Mouse (Mus musculus): ENCODE data around the gene Gorasp2. TPM values are rescaled to one million over a fixed set of nuclear protein-coding genes. Genes with fewer than 3 reads are reported as not detected.

The Gorasp2 gene
- polyA plus RNA-seq, 1 experiment from 2014 or later = 188 TPM

- H3K4me2 ChIP-seq = no peak overlapping the region
- H3K4me1 ChIP-seq = peaks cover 15% of the 10 kb centered on the region
- no peaks in the 10 kb centered on the region for H3K9me3 ChIP-seq
- H3K36me3 ChIP-seq = no peaks in the 10 kb centered on the region
- no peaks in the 10 kb centered on the region for H3K27me3 ChIP-seq
- H3K4me3 ChIP-seq = no peak overlapping the region
- no peak overlapping the region for H3K9ac ChIP-seq
- no peak overlapping the region for H3K27ac ChIP-seq
- no peak for ATAC-seq (ENCODE audit: insufficient number of reproducible peaks, low FRiP score, low TSS enrichment, low read depth)
- 88% methylated on average over 7 of the region's 7 CpGs for WGBS
Observed at GRCm38 (mm10) chr2:70667016-70667415, 5.6 kb downstream of the Gorasp2 start.

- 79% methylated on average over 2 of the region's 2 CpGs for WGBS
- ATAC-seq (ENCODE audit: insufficient number of reproducible peaks, low FRiP score, low TSS enrichment, low read depth) = no peak
- H3K27ac ChIP-seq = no peak overlapping the region
Observed at GRCm38 (mm10) chr2:70669241-70669640, 7.9 kb downstream of the Gorasp2 start.

GRCm38 (mm10) chr2:70669896-70670295, 8.5 kb downstream of the Gorasp2 start:
- Histone ChIP-seq H3K9ac (no peak overlapping the region), H3K27me3 (no peaks in the 10 kb centered on the region), H3K4me1 (no peaks in the 10 kb centered on the region), H3K4me3 (no peak overlapping the region), H3K36me3 (no peaks in the 10 kb centered on the region), H3K4me2 (no peak overlapping the region), H3K27ac (no peak overlapping the region), H3K9me3 (no peaks in the 10 kb centered on the region)
- WGBS = 68% methylated on average over 2 of the region's 2 CpGs
- ATAC-seq (ENCODE audit: insufficient number of reproducible peaks, low FRiP score, low TSS enrichment, low read depth) = no peak

More at GRCm38 (mm10) chr2:70669241-70669640, 7.9 kb downstream of the Gorasp2 start:
- Histone ChIP-seq H3K27me3 (no peaks in the 10 kb centered on the region), H3K36me3 (no peaks in the 10 kb centered on the region), H3K4me1 (no peaks in the 10 kb centered on the region), H3K4me3 (no peak overlapping the region), H3K9ac (no peak overlapping the region), H3K9me3 (no peaks in the 10 kb centered on the region), H3K4me2 (no peak overlapping the region)

- Histone ChIP-seq H3K27ac (no peak overlapping the region), H3K4me2 (no peak overlapping the region), H3K4me3 (no peak overlapping the region), H3K36me3 (no peaks in the 10 kb centered on the region), H3K27me3 (no peaks in the 10 kb centered on the region), H3K9ac (no peak overlapping the region), H3K4me1 (no peaks in the 10 kb centered on the region), H3K9me3 (no peaks in the 10 kb centered on the region)
- WGBS = 68% methylated on average over 2 of the region's 2 CpGs
- ATAC-seq (ENCODE audit: insufficient number of reproducible peaks, low FRiP score, low TSS enrichment, low read depth) = no peak
Observed at GRCm38 (mm10) chr2:70672476-70672875, 11.1 kb downstream of the Gorasp2 start.

GRCm38 (mm10) chr2:70673445-70674126, 12.2 kb downstream of the Gorasp2 start:
- peaks cover 8% of the 10 kb centered on the region for H3K36me3 ChIP-seq
- H3K9ac ChIP-seq = no peak overlapping the region
- 85% methylated on average over 7 of the region's 7 CpGs for WGBS
- H3K27me3 ChIP-seq = no peaks in the 10 kb centered on the region
- no peak for ATAC-seq (ENCODE audit: insufficient number of reproducible peaks, low FRiP score, low TSS enrichment, low read depth)
- no peak overlapping the region for H3K4me2 ChIP-seq
- H3K4me3 ChIP-seq = no peak overlapping the region
- no peaks in the 10 kb centered on the region for H3K4me1 ChIP-seq
- H3K27ac ChIP-seq = no peak overlapping the region
- no peaks in the 10 kb centered on the region for H3K9me3 ChIP-seq

GRCm38 (mm10) chr2:70682324-70682723, 20.9 kb downstream of the Gorasp2 start:
- H3K4me1 ChIP-seq = no peaks in the 10 kb centered on the region
- H3K27me3 ChIP-seq = no peaks in the 10 kb centered on the region
- WGBS = 38% methylated on average over 2 of the region's 2 CpGs
- H3K4me2 ChIP-seq = no peak overlapping the region
- ATAC-seq (ENCODE audit: insufficient number of reproducible peaks, low FRiP score, low TSS enrichment, low read depth) = no peak
- no peak overlapping the region for H3K4me3 ChIP-seq
- no peak overlapping the region for H3K27ac ChIP-seq
- H3K9ac ChIP-seq = no peak overlapping the region
- H3K9me3 ChIP-seq = no peaks in the 10 kb centered on the region
- H3K36me3 ChIP-seq = peaks cover 93% of the 10 kb centered on the region

- H3K27ac ChIP-seq = no peak overlapping the region
- no peaks in the 10 kb centered on the region for H3K9me3 ChIP-seq
- H3K4me2 ChIP-seq = no peak overlapping the region
- no peak for ATAC-seq (ENCODE audit: insufficient number of reproducible peaks, low FRiP score, low TSS enrichment, low read depth)
- peaks cover 96% of the 10 kb centered on the region for H3K36me3 ChIP-seq
- H3K9ac ChIP-seq = no peak overlapping the region
- no peaks in the 10 kb centered on the region for H3K4me1 ChIP-seq
- WGBS = 91% methylated on average over 21 of the region's 21 CpGs
- no peak overlapping the region for H3K4me3 ChIP-seq
- no peaks in the 10 kb centered on the region for H3K27me3 ChIP-seq
Observed at GRCm38 (mm10) chr2:70688454-70689078, 27.2 kb downstream of the Gorasp2 start.

GRCm38 (mm10) chr2:70690195-70690594, 28.8 kb downstream of the Gorasp2 start:
- Histone ChIP-seq H3K36me3 (peaks cover 81% of the 10 kb centered on the region), H3K27ac (no peak overlapping the region), H3K27me3 (no peaks in the 10 kb centered on the region), H3K4me2 (no peak overlapping the region), H3K4me1 (no peaks in the 10 kb centered on the region), H3K9me3 (no peaks in the 10 kb centered on the region), H3K9ac (no peak overlapping the region), H3K4me3 (no peak overlapping the region)
- ATAC-seq (ENCODE audit: insufficient number of reproducible peaks, low FRiP score, low TSS enrichment, low read depth) = no peak
- WGBS = 78% methylated on average over 11 of the region's 11 CpGs

GRCm38 (mm10) chr2:70695712-70696111, 34.3 kb downstream of the Gorasp2 start:
- H3K36me3 ChIP-seq = peaks cover 43% of the 10 kb centered on the region
- H3K27me3 ChIP-seq = no peaks in the 10 kb centered on the region
- H3K27ac ChIP-seq = no peak overlapping the region
- no peak for ATAC-seq (ENCODE audit: insufficient number of reproducible peaks, low FRiP score, low TSS enrichment, low read depth)
- H3K9me3 ChIP-seq = no peaks in the 10 kb centered on the region
- H3K4me1 ChIP-seq = no peaks in the 10 kb centered on the region
- no peak overlapping the region for H3K4me3 ChIP-seq
- H3K4me2 ChIP-seq = no peak overlapping the region
- WGBS = 72% methylated on average over 10 of the region's 10 CpGs
- H3K9ac ChIP-seq = no peak overlapping the region

- Histone ChIP-seq H3K27ac (no peak overlapping the region), H3K9ac (no peak overlapping the region), H3K4me1 (peaks cover 5% of the 10 kb centered on the region; the same call in 1 of the 2 replicates), H3K4me3 (no peak overlapping the region), H3K36me3 (peaks cover 11% of the 10 kb centered on the region; the same call in 1 of the 2 replicates), H3K4me2 (no peak overlapping the region), H3K9me3 (no peaks in the 10 kb centered on the region), H3K27me3 (0 out of 2 replicates have a peak, but pooled peaks cover 3% of the 10 kb centered on the region)
- WGBS = 88% methylated on average over 3 of the region's 3 CpGs
- no peak for ATAC-seq (ENCODE audit: insufficient number of reproducible peaks, low FRiP score, low TSS enrichment, low read depth)
Observed at GRCm38 (mm10) chr2:70700851-70701250, 39.5 kb downstream of the Gorasp2 start.

- 65% methylated on average over 9 of the region's 9 CpGs for WGBS
- Histone ChIP-seq H3K4me2 (no peak overlapping the region), H3K36me3 (peaks cover 9% of the 10 kb centered on the region; the same call in 1 of the 2 replicates), H3K4me1 (peaks cover 5% of the 10 kb centered on the region; the same call in 1 of the 2 replicates), H3K9me3 (no peaks in the 10 kb centered on the region), H3K4me3 (no peak overlapping the region), H3K27me3 (0 out of 2 replicates have a peak, but pooled peaks cover 3% of the 10 kb centered on the region), H3K9ac (no peak overlapping the region), H3K27ac (no peak overlapping the region)
- no peak for ATAC-seq (ENCODE audit: insufficient number of reproducible peaks, low FRiP score, low TSS enrichment, low read depth)
Observed at GRCm38 (mm10) chr2:70701571-70701970, 40.2 kb downstream of the Gorasp2 start.

GRCm38 (mm10) chr2:70702403-70702802, 41.0 kb downstream of the Gorasp2 start:
- 0 out of 2 replicates have a peak, but pooled peaks cover 3% of the 10 kb centered on the region for H3K27me3 ChIP-seq
- no peaks in the 10 kb centered on the region for H3K9me3 ChIP-seq
- no peak overlapping the region for H3K9ac ChIP-seq
- peaks cover 9% of the 10 kb centered on the region; the same call in 1 of the 2 replicates for H3K4me1 ChIP-seq
- no peak overlapping the region for H3K4me2 ChIP-seq
- 26% methylated on average over 5 of the region's 5 CpGs for WGBS
- H3K4me3 ChIP-seq = no peak overlapping the region
- H3K36me3 ChIP-seq = 0 out of 2 replicates have a peak, but pooled peaks cover 8% of the 10 kb centered on the region
- ATAC-seq (ENCODE audit: insufficient number of reproducible peaks, low FRiP score, low TSS enrichment, low read depth) = no peak
- no peak overlapping the region for H3K27ac ChIP-seq
